Mouse (Mus musculus) heart, postnatal 4 days (tissue): ENCODE data around the gene Arhgap33. TPM values are rescaled to one million over a fixed set of nuclear protein-coding genes. Genes with fewer than 3 reads are reported as not detected.
A peak's percentile ranks its signal among the peaks of the same experiment; 100 is the strongest.

Experiments used
- DNase-seq: peaks from one replicate; pipeline ENCODE4 v3.0.0; 2021
- total RNA-seq, 2 experiments: library from RNA; stranded (reverse); gene quantifications; 2 replicates each; pipeline ENCODE4 v1.2.3; 2021

Gene Arhgap33
- 10 to 100 TPM in 1 of 2 experiments, 1 to 10 TPM in 1; 7.3 to 12.8 TPM for total RNA-seq

- peak; percentile 97 for DNase-seq
Measured at GRCm38 (mm10) chr7:30534633-30535577, at the start of gene Arhgap33. Arhgap33 (minus strand) TSS chr7:30535060.

GRCm38 (mm10) chr7:30584339-30584738 lies 49.5 kb upstream of the Arhgap33 start:
- DNase-seq: peak; percentile 6

DNA sequence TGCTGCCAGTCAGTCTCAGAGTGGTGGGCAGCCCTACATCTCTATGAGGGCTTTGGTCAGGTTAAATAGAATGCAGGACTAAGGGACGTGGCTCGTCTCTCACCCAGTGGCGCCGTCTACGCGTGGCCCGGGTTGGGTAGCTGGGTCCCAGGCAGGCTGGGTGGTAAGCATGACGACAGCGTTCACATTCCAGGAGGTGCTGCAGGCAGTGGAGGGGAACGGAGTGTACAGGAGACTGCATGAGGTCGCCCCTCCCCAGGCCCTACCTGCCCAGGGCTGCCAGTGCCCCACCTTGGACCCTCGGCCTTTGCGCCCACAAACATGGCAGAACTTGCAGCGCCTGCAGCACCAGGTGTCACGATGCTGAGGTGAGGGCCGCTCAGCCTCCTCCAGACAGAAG lies 46.7 kb upstream of the Arhgap33 start:
- DNase-seq: no peak

DNA sequence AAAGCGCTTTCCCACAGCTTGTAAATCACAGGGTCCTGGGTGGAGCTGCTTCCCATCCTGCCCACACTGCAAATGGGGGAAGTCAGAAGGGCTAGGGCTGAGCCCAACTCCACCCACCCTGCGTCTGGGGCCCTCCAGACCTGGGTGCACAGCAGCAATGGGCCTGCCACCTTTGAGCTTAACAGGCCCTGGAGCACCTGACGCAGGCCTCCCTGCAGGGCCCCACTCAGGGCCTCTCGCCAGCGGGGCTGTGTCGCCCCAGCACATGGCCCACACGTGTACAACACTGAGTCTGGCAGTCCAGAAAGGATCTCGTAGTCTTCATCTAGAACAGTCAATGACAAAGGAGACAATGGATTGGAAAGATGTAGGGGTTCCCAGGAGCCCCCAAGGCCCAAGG lies 45.1 kb upstream of the Arhgap33 start:
- no peak for DNase-seq

DNA sequence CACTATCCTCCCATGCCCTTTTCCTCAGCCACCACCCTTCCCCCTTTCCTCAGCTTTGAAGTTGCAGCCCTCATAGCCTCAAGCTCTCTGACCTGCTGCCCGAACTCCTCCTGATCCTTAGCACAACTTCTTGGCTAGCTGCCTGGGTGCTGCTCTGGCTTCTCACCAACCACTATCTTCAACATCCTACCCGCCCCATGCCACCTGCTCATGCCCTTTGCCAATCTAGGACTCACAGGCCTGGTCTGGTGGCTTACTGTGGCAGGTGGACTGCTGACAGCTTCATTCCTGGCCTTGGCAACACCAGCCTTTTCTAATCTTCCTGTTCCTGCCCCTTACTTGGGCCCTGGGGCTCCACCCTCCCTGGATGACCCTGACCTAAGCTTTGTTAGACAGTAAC lies 38.1 kb upstream of the Arhgap33 start:
- DNase-seq: peak; percentile 81

DNA sequence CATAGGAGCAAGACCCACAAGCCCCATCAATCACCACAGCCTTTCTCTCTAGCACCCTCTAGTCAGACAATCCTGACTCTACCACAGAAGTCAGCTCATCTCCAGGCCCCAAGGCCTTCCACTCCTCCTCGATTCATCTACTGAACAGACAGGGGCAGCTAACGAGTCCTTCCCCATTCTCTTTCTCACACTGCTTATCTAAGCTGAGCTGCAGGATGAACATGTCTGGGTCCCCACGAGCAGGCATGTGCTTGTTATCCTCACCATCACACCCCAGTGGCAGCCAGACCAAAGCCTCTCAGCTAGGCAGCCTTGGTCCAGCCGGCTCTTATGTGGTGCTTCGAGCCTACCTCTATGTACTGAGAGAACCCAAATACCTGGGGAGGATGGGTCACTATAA lies 37.5 kb upstream of the Arhgap33 start:
- no peak for DNase-seq

DNA sequence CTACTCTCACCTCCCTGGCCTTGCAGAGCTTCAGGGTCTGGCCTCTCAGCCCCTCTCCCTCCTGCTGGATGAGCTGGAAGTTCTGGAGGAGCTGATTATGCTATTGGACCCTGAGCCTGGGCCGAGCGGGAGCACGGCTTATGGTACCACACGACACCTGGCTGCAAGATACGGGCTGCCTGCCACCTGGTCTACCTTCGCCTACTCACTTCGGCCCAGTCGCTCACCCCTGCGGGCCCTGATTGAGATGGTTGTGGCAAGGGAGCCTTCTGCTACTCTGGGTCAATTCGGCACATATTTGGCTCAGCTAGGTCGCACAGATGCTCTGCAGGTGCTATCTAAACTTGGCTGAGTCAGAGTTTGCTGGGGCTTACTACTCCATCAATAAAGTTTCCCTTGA lies 32.7 kb upstream of the Arhgap33 start:
- no peak for DNase-seq

DNA sequence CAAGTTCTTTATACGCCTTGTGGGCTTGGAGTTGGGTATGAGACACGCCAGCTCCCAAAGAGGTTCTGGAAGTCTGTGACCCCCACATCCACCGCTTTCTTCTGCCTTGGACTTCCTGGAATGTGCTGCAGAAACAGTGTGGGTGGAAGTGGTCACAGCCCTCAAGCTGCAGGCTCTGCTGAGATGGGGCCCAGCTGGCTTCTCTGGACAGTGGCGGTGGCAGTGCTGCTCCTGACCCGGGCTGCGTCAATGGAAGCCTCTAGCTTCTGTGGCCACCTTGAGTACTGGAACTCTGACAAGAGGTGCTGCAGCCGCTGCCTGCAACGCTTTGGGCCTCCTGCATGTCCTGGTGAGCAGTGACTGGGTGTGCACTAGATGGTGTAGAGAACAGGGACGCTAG lies 31.2 kb upstream of the Arhgap33 start:
- DNase-seq: no peak

DNA sequence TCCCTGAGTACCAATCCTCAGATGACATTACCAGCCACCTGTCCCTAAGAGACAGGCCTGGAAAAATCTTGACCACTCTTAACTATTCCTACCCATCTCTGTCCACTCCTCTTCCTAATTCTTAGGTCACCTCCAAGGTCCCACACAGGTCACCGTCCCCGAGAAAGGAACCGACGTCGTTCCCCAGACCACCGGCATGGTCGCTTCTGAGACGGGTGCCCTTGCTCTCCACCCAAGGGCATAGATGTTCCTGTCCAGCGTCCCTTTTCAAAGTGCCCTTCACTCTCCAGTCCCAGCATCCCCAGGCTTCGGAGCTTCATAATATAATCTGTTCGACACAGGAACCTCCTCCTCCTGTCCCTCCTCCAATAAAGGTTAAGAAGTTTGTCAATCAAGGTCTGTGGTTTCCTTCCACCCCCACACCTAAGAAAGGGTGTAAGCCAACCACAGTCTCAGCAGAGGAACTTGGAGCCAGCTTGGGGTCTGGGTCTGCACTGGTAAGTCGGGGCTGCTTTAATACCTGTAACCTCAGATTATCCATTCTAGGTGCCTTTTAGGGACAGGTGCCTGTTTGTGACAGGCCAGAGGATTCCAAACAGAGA lies 30.2 kb upstream of the Arhgap33 start, which contains the start of gene Igflr1:
TSS of gene Igflr1 (plus strand) at position 458 of the 602 bp plus-strand sequence.
- no peak for DNase-seq

DNA sequence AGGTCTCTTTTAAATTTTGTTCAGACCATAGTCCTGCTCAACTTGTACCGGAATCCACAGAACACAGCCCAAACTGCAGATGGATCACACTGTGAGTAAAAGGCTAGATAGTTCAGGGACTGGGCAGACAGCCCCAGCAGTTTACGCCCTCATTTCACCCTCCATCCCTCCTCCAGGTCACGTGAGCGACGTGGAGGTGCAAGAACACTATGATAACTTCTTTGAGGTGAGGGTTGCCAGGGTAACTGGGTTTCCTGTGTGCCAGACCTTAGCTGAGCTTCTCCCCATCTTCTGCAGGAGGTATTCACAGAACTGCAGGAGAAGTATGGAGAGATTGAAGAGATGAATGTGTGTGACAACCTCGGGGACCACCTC lies 29.0 kb upstream of the Arhgap33 start:
- DNase-seq: no peak

DNA sequence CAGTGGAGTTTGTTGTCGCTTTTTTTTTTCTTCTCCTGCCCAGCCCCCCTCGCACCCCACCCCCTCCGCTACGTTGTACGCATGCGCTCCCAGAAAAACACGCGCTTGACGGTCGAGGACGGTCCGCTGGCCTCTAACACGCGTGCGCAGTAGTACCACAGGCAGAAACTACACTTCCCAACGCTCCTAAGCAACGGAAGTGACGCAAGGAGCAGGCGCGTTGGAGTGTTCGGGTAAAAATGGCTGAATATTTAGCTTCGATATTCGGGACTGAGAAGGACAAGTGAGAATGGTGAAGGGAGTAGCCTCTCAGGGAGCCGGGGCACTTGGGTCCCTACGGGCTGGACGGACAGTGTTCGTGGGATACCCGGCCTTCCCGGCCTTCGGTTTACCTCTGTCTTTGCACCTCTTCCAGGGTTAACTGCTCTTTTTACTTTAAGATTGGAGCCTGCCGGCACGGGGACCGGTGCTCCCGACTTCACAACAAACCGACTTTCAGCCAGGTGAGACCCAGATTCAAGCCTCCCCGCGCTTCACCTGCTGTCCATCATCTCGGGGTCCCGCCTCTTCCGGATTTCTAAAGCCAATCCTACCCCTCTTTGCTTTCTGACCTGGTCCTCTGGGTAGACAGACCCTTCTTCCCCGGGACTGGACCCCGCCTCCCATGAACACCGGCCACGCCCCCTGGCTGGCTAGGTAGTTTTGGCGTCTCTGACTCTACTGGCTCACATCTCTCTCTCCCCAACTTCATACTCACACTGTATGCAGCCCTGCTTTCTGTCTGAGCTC lies 28.5 kb upstream of the Arhgap33 start, which contains the start of the genes U2af1l4, Gm49396 and Psenen:
TSS of gene U2af1l4 (plus strand) at position 185 of the 789 bp plus-strand sequence.
TSS of gene Gm49396 (plus strand) at position 228 of the 789 bp plus-strand sequence.
TSS of gene Psenen (minus strand) at position 511 of the 789 bp plus-strand sequence.
- DNase-seq: peak; percentile 97

DNA sequence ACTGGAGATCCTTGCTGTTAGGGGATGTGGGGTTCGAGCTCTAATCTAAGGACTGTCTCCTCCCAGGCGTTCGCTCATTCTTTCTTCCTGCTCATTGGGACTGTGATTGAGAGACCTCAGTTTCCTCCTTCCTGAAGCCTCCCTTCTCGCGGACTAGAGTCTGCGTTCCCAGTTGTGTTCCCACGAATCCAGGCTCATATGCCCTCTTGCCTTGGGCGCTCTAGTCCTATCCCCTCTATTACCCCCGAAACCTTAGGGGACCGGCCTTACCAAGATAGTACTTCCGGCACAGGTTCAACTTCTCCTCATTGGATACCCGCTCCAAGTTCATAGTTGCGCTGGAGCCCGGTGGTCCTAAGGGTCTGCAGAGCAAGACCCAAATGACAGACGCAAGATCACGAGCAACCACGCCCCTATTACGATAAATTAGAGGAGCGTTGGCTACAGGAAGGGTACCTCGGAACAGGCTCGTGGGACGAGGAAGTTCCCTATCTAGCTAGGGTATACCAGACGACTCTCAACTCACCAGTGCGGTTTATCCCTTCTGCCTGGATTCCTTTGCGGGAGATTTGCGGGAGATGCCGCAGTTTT lies 27.8 kb upstream of the Arhgap33 start:
- DNase-seq: no peak

DNA sequence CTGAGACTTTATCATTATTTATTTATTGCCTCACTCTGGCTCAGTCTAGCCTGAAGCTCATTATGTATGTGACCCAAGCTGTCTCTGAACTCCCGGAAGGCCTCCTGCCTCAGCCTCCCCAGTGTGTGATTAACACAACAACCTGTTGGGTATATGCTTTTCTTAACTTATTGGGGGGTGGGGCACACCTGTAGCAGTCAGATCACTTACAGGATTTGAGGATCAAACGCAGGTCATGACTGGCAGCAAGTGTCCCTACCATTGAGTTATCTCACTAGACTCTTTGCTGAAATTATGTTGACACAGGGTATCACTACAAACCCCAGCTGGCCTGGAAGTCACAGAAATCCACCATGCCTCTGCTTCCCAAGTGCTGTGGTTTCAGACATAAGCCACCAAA lies 25.4 kb upstream of the Arhgap33 start:
- no peak for DNase-seq

GRCm38 (mm10) chr7:30559443-30559954 lies 24.6 kb upstream of the Arhgap33 start, which contains the start of gene Lin37:
Lin37 (minus strand) TSS chr7:30559838.
- peak; percentile 96 for DNase-seq

- DNase-seq: no peak
Measured at GRCm38 (mm10) chr7:30558656-30559442, 24.0 kb upstream of the Arhgap33 start.

DNA sequence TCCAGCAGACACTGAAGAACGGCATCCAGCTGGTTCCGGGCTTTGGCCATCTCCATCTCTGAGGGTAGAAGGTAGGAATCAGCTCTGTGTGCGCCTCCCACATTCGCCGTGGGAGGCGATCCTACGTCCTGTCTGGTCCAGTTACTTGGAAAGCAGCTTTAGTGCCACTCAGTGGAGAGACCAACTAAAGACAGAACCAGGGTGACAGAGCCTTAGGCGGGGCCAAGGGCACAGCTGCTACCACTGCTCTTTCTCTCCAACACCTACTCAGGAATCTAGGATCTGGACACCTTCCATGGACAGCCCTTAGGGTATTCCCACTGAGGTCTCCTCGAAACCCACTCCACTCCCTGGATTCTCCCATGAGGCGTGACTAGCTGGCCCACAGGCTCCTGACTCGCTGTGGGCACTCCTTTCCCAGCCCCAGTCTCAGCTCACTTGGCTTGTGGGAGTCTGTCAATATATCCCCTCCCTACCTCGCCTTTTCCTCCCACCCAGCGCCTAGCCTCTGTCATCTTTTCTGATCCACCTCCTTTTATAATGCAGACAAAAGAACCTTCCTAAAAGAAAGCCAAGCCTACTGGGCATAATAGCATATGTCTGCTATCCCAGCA lies 23.1 kb upstream of the Arhgap33 start:
- no peak for DNase-seq

DNA sequence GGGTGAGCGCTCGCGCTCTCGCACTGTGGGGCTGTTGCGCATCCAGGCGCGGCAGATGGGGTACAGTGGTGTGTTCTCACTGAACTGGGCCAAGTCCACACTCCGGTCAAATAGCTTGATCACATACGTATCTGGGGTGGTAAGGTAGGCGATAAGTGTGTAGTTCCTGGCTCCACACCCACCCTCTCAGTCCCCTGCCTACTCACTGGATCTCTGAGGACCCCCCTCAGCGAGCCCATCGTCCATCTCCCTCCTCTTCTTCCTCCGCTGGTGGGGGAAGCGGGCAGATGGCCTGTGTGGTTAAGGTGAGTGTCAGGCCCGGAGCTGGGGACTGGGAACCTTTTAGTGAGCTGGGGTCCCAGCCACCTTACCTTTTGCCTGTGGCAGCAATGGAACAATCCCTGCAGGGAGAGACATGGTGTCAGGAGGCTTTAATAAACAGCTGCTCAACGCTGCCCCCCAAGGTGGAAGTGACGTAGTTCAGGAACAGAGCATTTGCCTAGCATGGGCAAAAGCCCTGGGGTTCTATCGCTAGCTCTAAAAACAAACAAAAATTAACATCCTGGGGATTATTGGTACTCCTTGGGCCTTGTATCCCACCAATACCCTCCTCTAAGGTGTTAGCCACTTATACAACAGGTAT lies 22.2 kb upstream of the Arhgap33 start:
- DNase-seq: peak; percentile 29

GRCm38 (mm10) chr7:30553810-30554584 lies 19.1 kb upstream of the Arhgap33 start:
- DNase-seq: peak; percentile 7

DNA sequence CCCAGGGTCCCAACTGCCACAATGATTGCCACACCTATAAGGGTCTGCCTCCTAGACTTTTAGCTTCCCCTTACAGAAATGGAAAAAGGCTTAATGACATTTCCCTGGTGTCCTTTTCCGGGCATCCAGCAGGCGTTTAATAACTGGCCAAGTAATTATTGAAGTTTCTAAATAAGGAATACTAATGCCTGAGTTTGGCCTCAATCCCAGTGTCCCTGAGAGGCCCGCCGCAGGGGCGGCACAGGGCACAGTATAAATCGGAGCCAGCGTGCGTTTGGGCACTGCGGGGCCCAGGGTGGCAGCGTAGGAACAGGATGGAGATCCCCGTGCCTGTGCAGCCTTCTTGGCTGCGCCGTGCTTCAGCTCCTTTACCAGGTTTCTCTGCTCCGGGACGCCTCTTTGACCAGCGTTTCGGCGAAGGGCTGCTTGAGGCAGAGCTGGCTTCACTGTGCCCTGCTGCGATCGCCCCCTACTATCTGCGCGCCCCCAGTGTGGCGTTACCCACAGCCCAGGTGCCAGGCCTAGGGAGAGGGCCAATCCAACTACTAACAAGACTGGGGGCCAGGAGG lies 18.2 kb upstream of the Arhgap33 start:
- peak; percentile 87 for DNase-seq
